Mouse (Mus musculus) embryo, embryonic 11 days (tissue): ENCODE results near the gene Hyal2.
"Not testable (repeated sequence)": the region's sequence is repeated elsewhere in the genome, so short reads cannot be mapped to it uniquely, and the experiment has no call there.

Experiments
- DNase-seq: peaks from one replicate; pipeline ENCODE4 v3.0.0-alpha.2; 2015

The Hyal2 gene

GRCm38 (mm10) chr9:107570016-107570415, 2.3 kb downstream of the Hyal2 start:
- DNase-seq: no peak

GRCm38 (mm10) chr9:107570845-107571244, 3.1 kb downstream of the Hyal2 start:
- DNase-seq: no peak

GRCm38 (mm10) chr9:107571534-107572326, 4.0 kb downstream of the Hyal2 start:
- DNase-seq: no peak

GRCm38 (mm10) chr9:107572327-107572662, 4.5 kb downstream of the Hyal2 start:
- DNase-seq: no peak

GRCm38 (mm10) chr9:107573774-107574173, 6.0 kb downstream of the Hyal2 start:
- not testable (repeated sequence) for DNase-seq

- DNase-seq: no peak
Observed at GRCm38 (mm10) chr9:107575579-107576356, 8.0 kb downstream of the Hyal2 start.

- peak; percentile 91 for DNase-seq
Observed at GRCm38 (mm10) chr9:107576357-107577107, 8.8 kb downstream of the Hyal2 start, which contains the start of gene Hyal1. TSS of gene Hyal1 (plus strand) at chr9:107576927.

GRCm38 (mm10) chr9:107577871-107578270, 10.1 kb downstream of the Hyal2 start:
- no peak for DNase-seq

- no peak for DNase-seq
Observed at GRCm38 (mm10) chr9:107578587-107578986, 10.8 kb downstream of the Hyal2 start, which contains the start of gene Naa80. TSS of gene Naa80 (plus strand) at chr9:107578887.

GRCm38 (mm10) chr9:107579023-107579900, 11.5 kb downstream of the Hyal2 start:
- DNase-seq: no peak

- peak; percentile 91 for DNase-seq
Observed at GRCm38 (mm10) chr9:107580501-107581317, 13.0 kb downstream of the Hyal2 start, which contains the start of gene Hyal3. TSS of gene Hyal3 (plus strand) at chr9:107580818.

- no peak for DNase-seq
Observed at GRCm38 (mm10) chr9:107581584-107581983, 13.8 kb downstream of the Hyal2 start.

- DNase-seq: no peak
Observed at GRCm38 (mm10) chr9:107582509-107583062, 14.8 kb downstream of the Hyal2 start.

- no peak for DNase-seq
Observed at GRCm38 (mm10) chr9:107583174-107583573, 15.4 kb downstream of the Hyal2 start.

GRCm38 (mm10) chr9:107586504-107586903, 18.8 kb downstream of the Hyal2 start:
- no peak for DNase-seq

GRCm38 (mm10) chr9:107586974-107587832, 19.5 kb downstream of the Hyal2 start, which contains the start of gene Ifrd2:
TSS of gene Ifrd2 (plus strand) at chr9:107587642.
- peak; percentile 99 for DNase-seq

GRCm38 (mm10) chr9:107587833-107588639, 20.3 kb downstream of the Hyal2 start:
- peak; percentile 68 for DNase-seq

- DNase-seq: no peak
Observed at GRCm38 (mm10) chr9:107590058-107590772, 22.5 kb downstream of the Hyal2 start.
